Mouse (Mus musculus) gonadal fat pad, adult 2 months (tissue): ENCODE measurements around the gene 1700092M07Rik. TPM values are rescaled to one million over a fixed set of nuclear protein-coding genes. Genes with fewer than 3 reads are reported as not detected.
A peak's percentile ranks its signal among the peaks of the same experiment; 100 is the strongest.

ENCODE experiments used
- DNase-seq: peaks from one replicate; pipeline ENCODE4 v3.0.0-alpha.2; 2012; ENCODE audit warnings: low read depth
- polyA plus RNA-seq: library from polyadenylated mRNA; depleted of rRNA; stranded (reverse); fragments of >200 nt; gene quantifications from 2 replicates; pipeline ENCODE4 v1.2.3, GENCODE M21; 2012

The 1700092M07Rik gene
- polyA plus RNA-seq, 1 experiment: 2.3 TPM

- DNase-seq: no peak
Measured at GRCm38 (mm10) chr19:8742176-8742575, 1.7 kb downstream of the 1700092M07Rik start.

GRCm38 (mm10) chr19:8745382-8745781 is 4.9 kb downstream of the 1700092M07Rik start:
- no peak for DNase-seq

DNA sequence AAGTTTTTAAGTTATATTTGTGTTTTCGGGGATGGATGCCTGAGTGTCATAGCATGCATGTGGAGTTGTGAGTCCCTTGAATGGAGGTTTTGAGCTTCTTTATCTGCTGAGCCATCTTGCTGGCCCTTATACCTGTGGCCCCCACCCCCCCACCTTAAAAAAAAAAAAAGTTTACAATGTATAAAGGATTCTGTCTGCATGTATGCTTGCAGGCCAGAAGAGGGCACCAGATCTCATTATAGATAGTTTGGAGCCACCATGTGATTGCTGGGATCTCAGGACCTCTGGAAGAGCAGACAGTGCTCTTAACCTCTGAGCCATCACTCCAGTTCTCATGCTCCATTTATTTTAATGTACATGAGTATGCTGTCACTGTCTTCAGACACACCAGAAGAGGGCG is 6.8 kb downstream of the 1700092M07Rik start:
- DNase-seq: no peak

- no peak for DNase-seq
Measured at GRCm38 (mm10) chr19:8755652-8756051, 15.1 kb downstream of the 1700092M07Rik start.

GRCm38 (mm10) chr19:8756635-8757387 is 16.3 kb downstream of the 1700092M07Rik start, which contains the start of gene Nxf1:
Gene Nxf1, plus strand, starts transcription at chr19:8757073.
- DNase-seq: no peak

DNA sequence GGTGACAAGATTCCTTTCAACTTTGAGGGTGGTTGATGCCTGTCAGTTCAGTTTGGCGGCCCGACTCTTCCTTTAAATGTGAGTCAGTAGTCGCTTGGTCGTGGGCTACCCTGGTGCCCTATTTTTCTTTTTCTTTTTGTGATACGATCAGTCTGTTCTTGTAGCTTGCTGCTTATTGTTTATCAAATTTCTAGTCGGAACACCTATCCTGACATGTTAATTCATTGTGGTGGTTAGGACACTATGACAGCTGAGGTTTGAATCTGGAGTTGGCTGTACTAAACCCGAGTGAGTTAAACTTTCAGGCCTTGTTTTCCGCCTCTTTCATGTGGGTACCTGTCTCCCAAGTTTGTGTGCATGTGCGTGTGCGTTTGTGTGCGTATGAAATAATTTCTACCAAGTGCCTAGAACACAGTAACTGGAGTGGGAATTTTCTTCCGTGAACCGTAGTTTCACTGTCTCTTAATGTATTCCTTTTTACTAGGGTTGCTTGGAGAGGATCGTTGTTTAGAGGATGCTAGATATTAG is 17.0 kb downstream of the 1700092M07Rik start:
- no peak for DNase-seq

GRCm38 (mm10) chr19:8758899-8759298 is 18.4 kb downstream of the 1700092M07Rik start:
- no peak for DNase-seq

DNA sequence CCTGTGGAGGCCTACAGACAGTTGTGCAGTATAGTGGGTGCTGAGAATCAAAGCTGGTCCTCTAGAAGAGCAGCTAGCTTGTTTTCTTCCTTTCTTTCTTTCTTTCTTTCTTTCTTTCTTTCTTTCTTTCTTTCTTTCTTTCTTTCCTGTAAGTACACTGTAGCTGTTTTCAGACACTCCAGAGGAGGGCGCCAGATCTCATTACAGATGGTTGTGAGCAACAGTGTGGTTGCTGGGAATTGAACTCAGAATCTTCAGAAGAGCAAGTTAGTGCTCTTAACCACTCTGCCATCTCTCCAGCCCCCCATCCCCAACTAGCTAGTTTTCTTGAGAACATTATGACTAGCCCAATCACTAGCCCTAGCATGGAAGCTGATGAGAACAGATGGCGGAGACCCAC is 20.2 kb downstream of the 1700092M07Rik start:
- no peak for DNase-seq

DNA sequence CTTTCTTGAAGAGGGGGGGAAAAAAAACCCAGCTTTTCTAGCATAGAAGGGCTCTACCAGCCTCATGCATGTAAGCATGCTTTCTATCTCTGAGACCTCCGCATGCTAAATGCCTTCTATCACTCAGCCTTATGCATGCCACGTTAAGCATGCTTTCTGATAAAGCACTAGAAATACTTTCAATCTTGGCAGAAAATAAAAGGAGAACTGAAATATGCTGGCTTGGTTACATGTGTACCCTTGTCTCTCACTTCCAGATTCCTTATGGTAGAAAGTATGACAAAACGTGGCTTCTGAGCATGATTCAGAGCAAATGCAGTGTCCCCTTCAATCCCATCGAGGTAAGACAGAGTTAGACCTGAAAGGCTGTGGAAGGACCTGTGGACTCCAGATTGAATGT is 22.8 kb downstream of the 1700092M07Rik start:
- no peak for DNase-seq

- DNase-seq: no peak
Measured at GRCm38 (mm10) chr19:8765562-8765961, 25.0 kb downstream of the 1700092M07Rik start.

DNA sequence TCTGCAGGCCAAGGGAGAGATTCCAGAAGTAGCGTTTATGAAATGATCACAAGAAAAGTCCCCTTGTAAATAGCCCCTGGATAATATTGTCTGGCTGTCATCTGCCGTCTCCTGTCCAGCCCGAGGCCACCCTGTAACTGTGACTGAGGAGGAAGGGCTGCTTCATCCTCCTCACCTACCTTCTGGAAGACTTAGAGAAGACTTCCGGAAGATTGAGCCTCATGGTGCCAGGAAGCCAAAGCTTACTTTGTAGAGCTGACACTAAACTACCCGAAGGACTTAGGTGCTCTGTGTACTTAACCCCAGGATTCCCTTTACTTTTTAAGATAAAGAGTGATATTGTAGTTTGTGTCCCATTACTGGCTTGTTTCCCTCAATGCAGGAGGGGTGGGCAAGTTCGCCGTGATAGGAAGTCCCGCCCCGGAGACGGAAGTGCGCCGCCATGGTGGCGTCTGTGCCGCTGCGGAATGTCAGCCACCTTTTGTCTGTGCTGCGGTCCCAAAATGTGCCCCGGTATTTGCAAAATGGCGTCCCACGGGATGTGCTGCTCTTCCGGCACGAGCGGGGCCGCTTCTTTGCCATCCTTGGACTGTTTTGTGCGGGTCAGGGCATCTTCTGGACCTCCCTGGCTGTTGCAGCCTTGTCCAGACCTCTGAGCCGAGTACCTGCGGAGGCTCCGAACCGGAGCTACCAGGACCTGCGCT is 30.2 kb downstream of the 1700092M07Rik start, which contains the start of gene Tmem223:
Gene Tmem223 (plus strand): TSS at position 430 of the 704 bp plus-strand sequence.
- DNase-seq: no peak

DNA sequence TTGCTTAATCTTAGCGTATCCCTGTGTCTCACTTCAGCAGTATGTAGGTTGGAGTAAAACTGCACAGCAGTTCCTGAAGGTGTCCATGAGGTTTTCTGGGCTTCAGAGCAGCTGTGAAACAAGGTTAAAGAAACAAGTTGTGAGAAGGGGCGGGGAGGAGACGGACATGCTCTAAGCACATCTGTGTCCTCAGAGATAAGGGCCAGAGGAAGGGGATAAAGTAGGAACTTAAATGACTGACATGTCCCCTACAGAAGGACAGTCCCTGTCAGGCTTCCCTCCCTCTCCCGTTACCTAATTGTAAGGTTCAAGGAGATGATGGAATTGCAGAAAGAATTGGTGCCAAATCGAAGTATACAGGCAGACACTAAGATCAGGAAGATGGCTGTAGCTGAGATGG is 32.5 kb downstream of the 1700092M07Rik start:
- DNase-seq: no peak

DNA sequence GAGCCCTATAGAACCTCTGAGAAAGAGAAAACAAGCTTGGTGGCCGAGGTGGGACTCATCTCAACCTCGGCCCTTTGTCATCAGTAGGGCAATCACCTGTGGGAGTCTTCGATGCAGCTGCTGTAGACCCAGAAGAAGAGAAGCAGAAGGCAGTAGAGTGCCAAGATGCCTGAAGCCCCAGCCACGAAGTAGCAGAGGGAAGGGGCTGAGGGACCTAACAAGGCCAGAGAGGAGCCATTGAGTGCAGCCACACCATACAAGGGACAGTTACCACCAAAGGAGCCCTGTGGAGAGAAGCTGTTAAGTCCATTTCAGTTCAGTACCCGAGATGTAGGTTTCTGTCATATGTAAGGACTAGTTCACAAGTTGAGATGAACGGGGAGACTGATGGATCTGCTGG is 32.9 kb downstream of the 1700092M07Rik start:
- DNase-seq: no peak

DNA sequence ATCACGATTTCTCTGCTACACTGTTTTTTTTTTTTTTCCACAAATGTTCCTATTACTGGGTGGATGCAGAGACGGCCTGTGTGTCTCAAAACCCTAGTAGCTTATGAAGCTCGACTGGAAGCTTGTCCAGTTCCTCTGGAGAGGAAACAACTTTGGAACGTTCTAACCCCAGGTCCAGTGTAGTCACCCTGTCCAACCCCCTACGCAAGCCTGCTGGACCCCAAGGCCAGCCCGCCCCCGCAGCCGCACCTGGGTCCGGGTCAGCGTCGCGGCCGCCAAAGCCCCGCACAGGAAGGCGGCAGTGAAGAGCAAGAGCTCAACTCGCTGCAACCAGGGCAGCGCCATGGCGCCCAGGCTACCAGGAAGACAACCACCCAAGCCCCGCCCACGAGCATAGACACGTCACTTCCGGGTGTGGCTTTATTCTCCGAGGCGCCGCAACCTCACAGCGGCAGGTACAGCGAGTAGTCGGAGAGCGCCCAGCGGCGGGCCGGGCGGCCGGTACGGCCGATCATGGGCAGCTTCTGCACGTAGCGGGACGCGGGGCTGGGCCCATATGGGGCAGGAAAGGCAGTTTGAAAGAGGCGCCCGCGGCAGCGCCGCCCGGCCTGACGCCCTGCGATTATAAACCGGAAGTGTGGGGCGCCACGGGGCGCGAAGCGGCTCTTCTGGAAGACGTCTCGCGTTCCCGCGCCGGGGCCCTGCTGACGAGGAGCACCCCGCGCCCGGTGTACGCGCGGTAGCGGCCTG is 33.7 kb downstream of the 1700092M07Rik start, which contains the start of gene Tmem179b:
Gene Tmem179b (minus strand): TSS at position 382 of the 750 bp plus-strand sequence.
- no peak for DNase-seq

DNA sequence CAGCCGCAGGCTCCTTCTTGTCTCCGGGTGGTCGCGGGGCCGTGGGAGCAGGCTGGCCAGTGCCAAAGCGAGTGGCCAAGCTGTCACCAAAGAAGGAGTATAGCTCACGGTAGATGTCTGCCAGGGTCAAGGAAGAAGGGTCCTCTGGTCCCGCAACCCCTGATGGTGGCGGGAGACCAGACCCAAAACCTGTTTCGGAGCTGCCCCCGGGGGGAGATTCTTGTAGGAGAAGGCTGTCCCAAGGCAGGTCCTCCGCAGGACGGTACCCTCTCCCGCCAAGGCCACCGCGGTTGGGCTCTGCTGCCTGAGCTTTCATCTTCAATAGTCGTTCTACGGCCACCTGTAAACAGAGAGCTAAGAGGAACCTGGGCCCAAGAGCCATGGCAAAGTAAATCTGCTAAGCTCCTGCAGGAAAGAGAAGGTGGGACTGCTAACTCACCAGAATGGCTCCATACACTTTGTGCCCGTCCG is 34.5 kb downstream of the 1700092M07Rik start:
- DNase-seq: no peak

- peak; percentile 82 for DNase-seq
Measured at GRCm38 (mm10) chr19:8786008-8786781, 45.7 kb downstream of the 1700092M07Rik start, which contains the start of gene Taf6l. Gene Taf6l, minus strand, starts transcription at chr19:8786417.

DNA sequence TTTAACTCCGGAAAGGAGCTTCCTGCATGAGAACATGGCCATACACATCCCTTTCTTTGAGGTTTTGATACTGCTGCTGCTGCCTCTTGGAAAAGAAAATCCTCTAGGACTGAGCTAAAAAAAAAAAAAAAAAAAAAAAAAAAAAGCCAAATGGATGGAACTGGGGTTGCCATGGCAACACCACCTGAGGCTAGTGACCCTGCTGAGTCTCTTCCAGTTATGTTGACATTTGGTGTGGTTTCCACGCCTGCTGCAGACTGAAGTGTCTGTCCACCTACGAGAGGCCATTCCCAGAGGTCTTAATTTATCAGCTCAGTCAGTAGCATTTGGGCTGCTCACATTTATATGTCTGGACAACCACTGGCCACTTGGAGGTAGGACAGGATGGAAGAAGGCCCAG is 48.0 kb downstream of the 1700092M07Rik start:
- no peak for DNase-seq

DNA sequence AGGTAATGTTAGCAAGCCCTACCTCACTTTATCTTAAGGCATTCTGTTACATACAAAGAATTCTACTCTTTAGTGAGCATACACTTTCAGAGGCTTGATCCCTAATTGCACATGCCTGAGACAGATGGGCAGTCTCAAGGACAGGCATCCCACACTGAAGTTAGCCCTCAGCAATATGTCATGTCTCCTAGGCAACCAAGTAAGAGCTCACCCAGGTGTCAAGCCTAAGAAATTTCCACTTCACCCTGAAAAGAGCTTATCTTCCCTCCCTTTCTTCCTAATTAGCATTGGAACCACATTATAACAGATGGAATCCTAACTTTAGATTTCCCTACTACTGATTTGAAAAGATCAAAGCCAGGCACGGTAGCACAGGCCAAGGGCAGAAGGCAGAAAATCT is 48.7 kb downstream of the 1700092M07Rik start:
- DNase-seq: no peak

DNA sequence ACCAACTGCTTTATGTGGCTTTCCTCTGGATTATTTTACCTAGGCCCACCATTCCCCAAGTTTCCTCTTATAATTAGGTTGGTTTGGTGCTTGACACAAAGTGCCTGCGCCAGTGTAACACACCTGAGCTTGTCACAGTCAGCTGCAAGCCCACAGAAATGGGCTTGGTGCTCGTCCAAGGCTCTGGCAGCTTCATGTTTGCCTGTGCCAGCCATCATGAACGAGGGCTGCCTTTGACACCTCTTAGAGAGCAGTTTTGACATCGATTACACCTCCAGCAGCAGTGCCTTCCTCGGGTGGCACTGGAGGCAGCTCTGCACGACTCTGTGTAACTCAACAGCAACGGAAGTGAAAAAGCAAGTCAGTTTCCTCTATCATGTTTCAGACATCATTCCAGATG is 49.7 kb downstream of the 1700092M07Rik start:
- DNase-seq: no peak
